Mouse (Mus musculus) T-helper 17 cell (primary cell): ENCODE data around the gene Lsm7.

Experiments used
- in situ Hi-C, 2 experiments: fragments of 300-600 bp; cut with MboI, MseI; formaldehyde crosslinking; loops; 1 replicate in 1 of 2; 2 replicates in 1 of 2; pipeline ENCODE4 v1.15.1; 2025; ENCODE audit warnings: high pct_unique_total_duplicates in 2 of 2

Gene Lsm7

DNA sequence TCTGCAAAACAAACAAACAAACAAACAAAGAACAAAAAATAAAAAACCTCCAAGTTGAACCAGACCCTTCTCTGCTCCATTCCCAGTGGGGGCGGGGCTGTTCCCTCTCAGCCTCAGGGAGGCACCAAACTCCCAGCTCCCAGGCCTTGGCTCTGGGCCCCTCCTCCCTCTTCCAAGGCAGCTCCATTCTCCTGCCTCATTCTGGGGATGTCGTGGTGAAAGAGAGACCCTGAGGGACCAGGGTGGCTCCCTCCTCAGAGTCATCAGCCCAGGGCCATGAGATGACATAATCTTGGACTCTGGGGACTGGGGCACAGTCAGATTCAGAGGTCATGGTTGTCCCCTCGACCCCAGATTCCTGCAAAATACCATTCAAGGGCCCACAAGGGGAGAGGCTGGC lies 21.6 kb upstream of the Lsm7 start:
- in situ Hi-C loops: loop anchor here (5.0 kb wide), 4 partner anchors 39 to 129 kb away; partner anchors contain the start of gene Jsrp1 (in 1 of the 2)

DNA sequence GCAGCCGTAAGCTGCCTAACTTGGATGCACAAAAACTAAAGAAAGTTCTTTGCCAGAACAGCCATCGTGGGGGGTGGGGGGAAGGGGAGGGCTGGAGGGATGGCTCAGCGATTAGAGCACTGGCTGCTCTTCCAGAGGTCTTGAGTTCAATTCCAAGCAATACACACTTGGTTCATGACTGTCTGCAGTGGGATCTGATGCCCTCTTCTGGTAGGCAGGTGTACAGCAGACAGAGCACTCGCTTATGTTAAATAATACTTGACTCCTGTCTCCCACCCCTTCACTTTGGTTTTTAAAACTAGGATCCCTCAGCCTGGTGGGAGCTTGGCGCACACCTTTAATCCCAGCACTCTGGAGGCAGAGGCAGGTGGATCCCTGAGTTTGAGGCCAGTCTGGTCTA lies 21.0 kb upstream of the Lsm7 start:
- in situ Hi-C loops: loop anchor here (5.0 kb wide), 4 partner anchors 39 to 129 kb away; partner anchors contain the start of gene Jsrp1 (in 1 of the 2)

DNA sequence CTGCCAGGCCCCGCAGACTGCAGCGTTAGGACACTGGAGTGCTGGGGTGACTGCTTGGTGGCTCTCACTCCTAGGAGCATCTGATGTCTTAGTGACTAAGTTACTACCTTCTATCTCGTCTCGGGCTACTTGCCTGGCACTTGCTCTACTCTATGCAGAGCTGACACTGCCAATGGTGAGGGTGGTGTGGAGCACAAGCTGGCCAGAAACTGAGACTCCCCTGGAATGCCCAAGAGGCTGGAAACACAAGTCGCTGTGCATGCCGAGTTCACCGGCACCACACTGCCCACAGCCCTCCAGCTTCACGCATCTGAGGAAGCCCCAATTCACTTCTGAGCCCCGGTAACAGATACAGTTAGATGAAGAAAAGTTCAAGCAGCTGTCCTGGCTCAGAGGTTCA lies 19.0 kb upstream of the Lsm7 start:
- in situ Hi-C loops: no loop called here

GRCm38 (mm10) chr10:80871581-80871980 lies 16.6 kb upstream of the Lsm7 start, which contains the start of gene Tmprss9:
TSS of gene Tmprss9 (plus strand) at chr10:80871848.
- in situ Hi-C loops: no loop called here

GRCm38 (mm10) chr10:80870993-80871392 lies 16.0 kb upstream of the Lsm7 start:
- in situ Hi-C loops: no loop called here

DNA sequence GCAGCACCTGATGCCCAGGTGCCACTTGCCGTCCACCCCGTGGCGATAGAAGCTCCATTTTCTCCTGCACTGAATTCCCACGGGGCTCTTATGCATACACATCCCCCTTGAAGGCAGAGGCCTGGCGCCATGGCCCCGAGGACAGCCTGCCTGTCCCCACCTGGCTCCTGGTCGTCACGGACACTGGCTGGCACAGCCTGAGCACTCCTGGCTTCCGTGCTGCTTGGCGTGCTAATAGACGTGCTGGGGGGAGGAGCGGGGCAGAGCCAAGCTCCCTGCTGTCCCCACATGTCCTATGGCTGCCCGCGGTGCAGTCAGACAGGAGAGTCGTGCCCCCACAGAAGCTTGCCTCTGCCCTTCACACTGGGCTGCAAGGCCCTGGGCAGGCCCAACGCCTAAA lies 9.4 kb upstream of the Lsm7 start:
- in situ Hi-C loops: no loop called here

GRCm38 (mm10) chr10:80862305-80862704 lies 7.3 kb upstream of the Lsm7 start:
- in situ Hi-C loops: no loop called here

GRCm38 (mm10) chr10:80858350-80858935 lies 3.4 kb upstream of the Lsm7 start:
- in situ Hi-C loops: no loop called here

- in situ Hi-C loops: no loop called here
Observed at GRCm38 (mm10) chr10:80857848-80858247, 2.8 kb upstream of the Lsm7 start.

DNA sequence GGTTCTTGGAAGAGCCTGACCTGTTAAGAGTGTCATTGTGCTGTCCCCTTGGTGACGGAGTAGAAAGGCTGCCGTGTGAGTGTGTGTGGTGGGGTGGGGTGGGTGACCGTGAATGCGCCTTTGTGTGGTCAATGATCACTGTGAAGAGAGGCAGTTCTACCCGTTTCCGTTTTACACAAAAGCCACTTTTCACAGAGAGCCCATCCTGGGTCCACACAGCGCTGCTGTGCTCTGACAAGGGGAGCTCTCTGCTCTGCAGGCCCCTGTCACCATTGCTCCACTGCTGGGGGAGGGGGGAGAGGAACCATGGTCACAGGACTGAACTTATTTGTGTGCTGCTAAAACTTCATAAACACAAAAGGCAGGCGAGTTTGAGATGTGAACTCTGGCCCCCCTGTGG lies 2.4 kb upstream of the Lsm7 start:
- in situ Hi-C loops: no loop called here

DNA sequence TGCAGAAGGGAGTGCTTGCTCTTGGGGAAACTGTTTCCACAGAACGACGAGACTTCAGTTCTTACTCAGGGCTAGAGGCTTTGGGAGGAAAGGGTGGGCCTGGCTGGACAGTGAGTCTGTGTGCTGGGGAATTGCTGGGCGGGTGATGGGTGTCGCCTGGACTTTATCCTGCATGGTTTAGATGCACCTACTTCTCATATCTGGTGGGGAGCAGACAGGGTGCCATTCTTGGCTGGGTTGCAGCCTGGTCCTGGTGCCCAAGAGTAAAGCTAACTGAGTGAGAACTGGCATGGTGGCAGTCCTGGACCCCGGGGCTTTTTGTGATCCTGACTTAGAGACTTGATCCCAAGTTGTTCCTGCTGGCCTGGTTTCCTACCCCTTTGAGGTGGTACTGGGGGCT lies 1.9 kb upstream of the Lsm7 start:
- in situ Hi-C loops: no loop called here

- in situ Hi-C loops: no loop called here
Observed at GRCm38 (mm10) chr10:80856267-80856666, 1.3 kb upstream of the Lsm7 start.

DNA sequence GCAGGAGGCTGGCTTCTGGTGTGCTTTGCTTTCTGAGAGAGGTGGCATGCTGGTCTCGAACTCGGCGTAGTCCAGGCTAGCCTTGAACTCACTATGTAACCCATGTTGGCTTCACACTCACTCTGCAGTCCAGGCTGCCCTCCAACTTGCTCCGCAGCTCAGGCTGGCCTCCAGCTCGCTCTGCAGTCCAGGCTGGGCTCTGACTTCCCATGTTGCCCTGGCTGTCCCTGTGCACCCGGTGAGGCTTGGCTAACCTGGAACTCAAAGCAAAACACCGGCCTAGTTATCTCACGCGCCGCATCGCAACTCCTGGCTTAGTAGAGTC lies 702 bp upstream of the Lsm7 start:
- in situ Hi-C loops: no loop called here

- in situ Hi-C loops: no loop called here
Observed at GRCm38 (mm10) chr10:80848571-80848970, 6.4 kb downstream of the Lsm7 start.

- in situ Hi-C loops: no loop called here
Observed at GRCm38 (mm10) chr10:80845732-80846131, 9.3 kb downstream of the Lsm7 start.

GRCm38 (mm10) chr10:80845055-80845693 lies 9.8 kb downstream of the Lsm7 start:
- in situ Hi-C loops: no loop called here

GRCm38 (mm10) chr10:80843931-80844547 lies 11.0 kb downstream of the Lsm7 start, which contains the start of gene Lingo3:
TSS of gene Lingo3 (minus strand) at chr10:80844039.
- in situ Hi-C loops: no loop called here

- in situ Hi-C loops: no loop called here
Observed at GRCm38 (mm10) chr10:80843087-80843930, 11.7 kb downstream of the Lsm7 start.

DNA sequence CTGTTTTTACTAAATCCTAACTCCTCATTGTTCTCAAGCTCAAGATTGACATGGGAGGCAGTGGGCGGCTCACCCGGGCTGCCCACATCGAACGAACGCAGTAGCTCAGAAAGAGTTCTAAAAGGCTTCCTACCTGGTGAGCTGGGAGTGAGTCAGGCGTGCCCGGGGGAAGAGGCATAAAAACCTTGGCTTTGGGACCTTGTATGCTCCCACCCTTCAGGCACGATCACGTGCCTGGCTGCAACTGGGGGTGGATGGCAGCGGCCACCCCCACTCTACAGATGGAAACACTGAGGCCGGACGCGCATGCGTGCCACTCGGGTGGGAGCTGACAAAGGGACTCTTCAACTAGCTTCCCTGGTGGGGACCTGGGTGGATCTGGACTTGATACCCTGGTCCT lies 12.7 kb downstream of the Lsm7 start:
- in situ Hi-C loops: no loop called here

- in situ Hi-C loops: no loop called here
Observed at GRCm38 (mm10) chr10:80841685-80842084, 13.3 kb downstream of the Lsm7 start.

DNA sequence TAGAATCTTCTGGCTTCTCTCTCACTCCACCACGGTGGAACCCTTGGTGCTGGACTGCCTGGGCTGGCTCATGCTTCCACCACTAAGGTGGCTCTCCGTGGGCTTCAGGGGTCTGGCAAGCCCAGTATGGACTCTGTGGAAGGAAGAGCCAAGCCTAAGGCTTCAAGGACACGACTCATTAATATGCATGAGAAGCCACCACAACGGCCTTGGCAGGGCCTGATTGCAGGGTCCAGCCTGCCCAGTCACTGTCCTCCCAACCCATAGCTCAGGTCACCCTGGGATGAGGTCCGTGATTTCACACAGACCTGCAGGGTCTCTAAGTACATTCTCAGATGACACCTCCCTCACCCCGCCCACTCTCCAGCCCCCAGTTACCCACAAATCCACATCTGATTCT lies 15.2 kb downstream of the Lsm7 start:
- in situ Hi-C loops: loop anchor here in 1 of 2 experiments (5.0 kb wide), 1 partner anchor 37 kb away; no protein-coding TSS in a partner anchor

GRCm38 (mm10) chr10:80838346-80838912 lies 16.6 kb downstream of the Lsm7 start:
- in situ Hi-C loops: loop anchor here in 1 of 2 experiments (5.0 kb wide), 1 partner anchor 39 kb away; no protein-coding TSS in a partner anchor
